Mouse (Mus musculus): ENCODE measurements around the gene Far1. TPM values are rescaled to one million over a fixed set of nuclear protein-coding genes. Genes with fewer than 3 reads are reported as not detected.

Gene Far1
- polyA plus RNA-seq, 1 experiment from 2014 or later: 13.2 TPM

DNA sequence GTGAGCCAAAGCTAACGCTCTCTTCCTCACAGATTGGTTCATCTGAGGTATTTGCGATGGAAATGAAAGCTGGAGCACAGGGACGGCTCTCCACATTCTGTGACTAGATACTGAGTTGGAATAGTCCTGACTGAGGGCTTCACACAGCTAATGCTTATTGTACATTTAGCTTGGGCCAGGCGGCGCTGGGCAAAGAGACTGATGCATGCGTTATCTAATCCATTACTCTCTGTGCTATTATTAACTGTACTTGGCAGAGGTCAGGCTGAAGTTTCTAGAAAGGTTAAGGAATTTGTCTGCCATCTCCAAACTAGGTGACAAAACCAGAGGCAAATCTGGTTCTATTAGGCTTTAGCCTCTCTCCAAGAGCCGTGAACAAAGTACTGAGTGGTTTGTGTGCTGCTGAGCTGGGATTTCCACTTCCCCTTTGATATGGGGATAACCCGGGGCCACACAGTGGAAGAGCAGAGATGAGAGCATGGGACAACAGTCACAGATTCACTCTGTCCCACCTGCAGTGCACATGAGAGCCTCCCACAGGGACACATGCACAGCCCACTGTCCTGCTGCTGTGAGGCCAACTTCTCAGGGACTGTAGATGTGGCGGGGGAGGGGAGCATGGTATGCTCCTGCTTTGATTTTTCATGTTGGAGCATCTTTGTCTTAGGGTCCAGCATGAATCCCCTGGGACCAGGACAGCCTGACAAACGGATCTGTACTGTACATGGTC lies 100.7 kb downstream of the Far1 start:
- no peak for ATAC-seq
- no peak overlapping the region for H3K4me2 ChIP-seq (ENCODE audit: low read depth, low read length)
- 66% methylated on average over 10 of the region's 10 CpGs for WGBS (ENCODE audit: insufficient replicate concordance)

DNA sequence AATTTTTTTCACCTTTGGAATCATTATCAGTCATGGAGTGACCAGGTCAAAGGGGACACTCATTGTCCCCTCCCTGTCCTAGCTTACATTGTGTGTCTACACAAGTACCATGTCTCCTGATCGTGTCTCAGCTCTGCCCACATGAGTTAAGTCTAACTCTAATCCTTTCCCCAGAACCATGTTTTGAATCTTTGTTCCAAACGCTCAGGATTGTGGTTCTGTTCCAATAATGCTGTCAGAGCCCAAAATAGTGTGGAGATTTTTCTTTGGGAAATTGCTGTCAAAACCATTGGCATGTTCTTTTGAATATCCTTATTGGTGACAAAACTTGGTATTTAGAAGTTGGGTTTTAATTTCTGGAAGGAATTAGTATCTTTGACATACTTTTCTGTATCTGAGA lies 105.5 kb downstream of the Far1 start:
- Histone ChIP-seq H3K27me3 (ENCODE audit: insufficient read depth, low read length) (no peaks in the 10 kb centered on the region), H3K4me2 (ENCODE audit: low read depth, low read length) (no peak overlapping the region), H3K4me3 (ENCODE audit: low read depth, low read length) (no peak overlapping the region), H3K9ac (replicated peaks) (no peak overlapping the region), H3K27ac (ENCODE audit: low read depth) (no peak overlapping the region), H3K9me3 (ENCODE audit: low read length) (no peaks in the 10 kb centered on the region), H3K36me3 (replicated peaks; ENCODE audit: insufficient read depth, low read length) (no peaks in the 10 kb centered on the region), H3K4me1 (ENCODE audit: insufficient read depth) (no peaks in the 10 kb centered on the region)
- DNase-seq (no peak), ATAC-seq (no peak)
- WGBS (ENCODE audit: insufficient replicate concordance): 70% methylated on average over 2 of the region's 2 CpGs
- TF ChIP-seq CTCF (IDR thresholded peaks at IDR 0.05; ENCODE audit: low read depth) (no peak), EP300 (IDR thresholded peaks at IDR 0.05; ENCODE audit: low read depth) (no peak)

More for the DNA sequence above, 100.7 kb downstream of the Far1 start:
- H3K27me3 ChIP-seq (ENCODE audit: insufficient read depth, low read length): no peaks in the 10 kb centered on the region
- no peak overlapping the region for H3K9ac ChIP-seq (replicated peaks)
- no peaks in the 10 kb centered on the region for H3K36me3 ChIP-seq (replicated peaks; ENCODE audit: insufficient read depth, low read length)
- no peak overlapping the region for H3K4me3 ChIP-seq (ENCODE audit: low read depth, low read length)
- no peak overlapping the region for H3K27ac ChIP-seq (ENCODE audit: low read depth)
- peaks cover 5% of the 10 kb centered on the region for H3K4me1 ChIP-seq (ENCODE audit: insufficient read depth)
- no peak for DNase-seq
- H3K9me3 ChIP-seq (ENCODE audit: low read length): no peaks in the 10 kb centered on the region
- TF ChIP-seq CTCF (IDR thresholded peaks at IDR 0.05; ENCODE audit: low read depth) (no peak), EP300 (IDR thresholded peaks at IDR 0.05; ENCODE audit: low read depth) (no peak)

DNA sequence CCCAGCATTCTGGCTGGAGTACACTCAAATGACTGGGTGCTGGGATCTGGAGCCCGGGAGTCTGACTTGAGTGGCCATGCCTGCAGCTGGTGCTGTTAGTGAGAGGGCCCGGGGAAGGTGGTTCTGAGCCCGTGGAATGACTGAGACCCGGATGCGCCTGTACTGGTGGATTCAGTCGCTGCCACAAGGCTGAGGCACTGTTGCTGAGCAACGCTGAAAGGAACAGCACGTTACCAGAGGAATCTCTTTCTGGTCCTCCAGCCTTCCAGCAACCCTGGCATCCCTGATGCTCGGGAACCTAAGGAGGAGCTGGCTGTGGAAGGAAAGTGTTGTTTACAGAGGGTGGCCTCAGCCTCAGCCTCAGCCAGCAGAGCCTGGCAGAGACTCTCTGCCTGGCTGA lies 106.1 kb downstream of the Far1 start:
- DNase-seq (no peak), ATAC-seq (no peak)
- Histone ChIP-seq H3K27me3 (ENCODE audit: insufficient read depth, low read length) (no peaks in the 10 kb centered on the region), H3K27ac (ENCODE audit: low read depth) (no peak overlapping the region), H3K4me3 (ENCODE audit: low read depth, low read length) (no peak overlapping the region), H3K36me3 (replicated peaks; ENCODE audit: insufficient read depth, low read length) (no peaks in the 10 kb centered on the region), H3K4me2 (ENCODE audit: low read depth, low read length) (no peak overlapping the region), H3K9ac (replicated peaks) (no peak overlapping the region), H3K4me1 (ENCODE audit: insufficient read depth) (no peaks in the 10 kb centered on the region), H3K9me3 (ENCODE audit: low read length) (no peaks in the 10 kb centered on the region)
- WGBS (ENCODE audit: insufficient replicate concordance): 82% methylated on average over 9 of the region's 9 CpGs
- TF ChIP-seq EP300 (IDR thresholded peaks at IDR 0.05; ENCODE audit: low read depth) (no peak), CTCF (IDR thresholded peaks at IDR 0.05; ENCODE audit: low read depth) (no peak)

Other genes starting within 250 kb of the Far1 start
- gene Btbd10, start 144.4 kb upstream of the Far1 start, polyA plus RNA-seq (2015; fragmentation: Nextera tagmentation; extraction: Ambion mirVana): 4.6 and 5.2 TPM in 2 replicates
- gene Pth, start 125.3 kb upstream of the Far1 start, polyA plus RNA-seq (2015; fragmentation: Nextera tagmentation; extraction: Ambion mirVana): not detected in 2 replicates